Mouse (Mus musculus) liver, adult 2 months (tissue): ENCODE measurements around the gene Rufy1.

ENCODE experiments used
- CTCF ChIP-seq: fragments of 200-500 bp; IDR thresholded peaks from 2 replicates; pipeline ENCODE4 v1.5.1; 2011; ENCODE audit warnings: low read depth, low read length, control low read depth
- POLR2A ChIP-seq: fragments of 200-500 bp; IDR thresholded peaks from 2 replicates; pipeline ENCODE4 v1.6.1; 2011; ENCODE audit warnings: low read length, control low read depth; ENCODE audit not compliant: insufficient read depth; ENCODE audit errors: extremely low read depth

- TF ChIP-seq CTCF: no peak
- TF ChIP-seq POLR2A: no peak
Measured at GRCm38 (mm10) chr11:50388217-50388929, 42.6 kb downstream of the Rufy1 start.
